Mouse (Mus musculus): ENCODE results near the gene Insl5.

Insl5 gene

GRCm38 (mm10) chr4:103026621-103027020, at the start of gene Insl5:
Gene Insl5, minus strand, starts transcription at chr4:103026842.
- no peak for DNase-seq (ENCODE audit: low spot score)

- DNase-seq (ENCODE audit: low spot score), result no peak
Measured at GRCm38 (mm10) chr4:103070631-103071030, 44.0 kb upstream of the Insl5 start.

- no peak for DNase-seq (ENCODE audit: low spot score)
Measured at GRCm38 (mm10) chr4:103067906-103068655, 41.4 kb upstream of the Insl5 start.

GRCm38 (mm10) chr4:103064976-103065375, 38.3 kb upstream of the Insl5 start:
- peak; percentile 8 for DNase-seq (ENCODE audit: low spot score)

- no peak for DNase-seq (ENCODE audit: low spot score)
Measured at GRCm38 (mm10) chr4:103064421-103064820, 37.8 kb upstream of the Insl5 start.

GRCm38 (mm10) chr4:103056909-103057308, 30.3 kb upstream of the Insl5 start:
- no peak for DNase-seq (ENCODE audit: low spot score)

GRCm38 (mm10) chr4:103048046-103048445, 21.4 kb upstream of the Insl5 start:
- DNase-seq (ENCODE audit: low spot score), result no peak

GRCm38 (mm10) chr4:103042997-103043396, 16.4 kb upstream of the Insl5 start:
- DNase-seq (ENCODE audit: low spot score), result peak; percentile 14

- no peak for DNase-seq (ENCODE audit: low spot score)
Measured at GRCm38 (mm10) chr4:103039838-103040191, 13.2 kb upstream of the Insl5 start.

- DNase-seq (ENCODE audit: low spot score), result peak; percentile 53
Measured at GRCm38 (mm10) chr4:103039103-103039837, 12.6 kb upstream of the Insl5 start.

GRCm38 (mm10) chr4:103028177-103029088, 1.8 kb upstream of the Insl5 start:
- DNase-seq (ENCODE audit: low spot score), result no peak

- no peak for DNase-seq (ENCODE audit: low spot score)
Measured at GRCm38 (mm10) chr4:103027745-103028144, 1.1 kb upstream of the Insl5 start.

- no peak for DNase-seq (ENCODE audit: low spot score)
Measured at GRCm38 (mm10) chr4:103013490-103013889, 13.2 kb downstream of the Insl5 start.

GRCm38 (mm10) chr4:103011823-103012222, 14.8 kb downstream of the Insl5 start:
- DNase-seq (ENCODE audit: low spot score), result no peak

GRCm38 (mm10) chr4:103010734-103011133, 15.9 kb downstream of the Insl5 start:
- DNase-seq (ENCODE audit: low spot score), result no peak

- peak; percentile 34 for DNase-seq (ENCODE audit: low spot score)
Measured at GRCm38 (mm10) chr4:103006943-103007418, 19.7 kb downstream of the Insl5 start.

GRCm38 (mm10) chr4:103006266-103006665, 20.4 kb downstream of the Insl5 start:
- no peak for DNase-seq (ENCODE audit: low spot score)

GRCm38 (mm10) chr4:103005190-103005945, 21.3 kb downstream of the Insl5 start:
- no peak for DNase-seq (ENCODE audit: low spot score)

- DNase-seq (ENCODE audit: low spot score), result no peak
Measured at GRCm38 (mm10) chr4:103004681-103005080, 22.0 kb downstream of the Insl5 start.

GRCm38 (mm10) chr4:102991685-102992084, 35.0 kb downstream of the Insl5 start:
- DNase-seq (ENCODE audit: low spot score), result no peak

- peak; percentile 75 for DNase-seq (ENCODE audit: low spot score)
Measured at GRCm38 (mm10) chr4:102990595-102991340, 35.9 kb downstream of the Insl5 start.
